Mouse (Mus musculus) adrenal gland, postnatal 14 days (tissue): ENCODE results near the gene Olfr957. TPM values are rescaled to one million over a fixed set of nuclear protein-coding genes. Genes with fewer than 3 reads are reported as not detected.

Source experiments
- DNase-seq: peaks from one replicate; pipeline ENCODE4 v3.0.0; 2021; ENCODE audit warnings: mixed read lengths
- long read RNA-seq, 2 experiments: library from polyadenylated mRNA; stranded (forward); transcript quantifications; one replicate each; pipeline ENCODE4 v2.0.0; 2021
- total RNA-seq: library from RNA; stranded (reverse); gene quantifications from 2 replicates; pipeline ENCODE4 v1.2.3, GENCODE M21; 2021

The Olfr957 gene
- not detected in 2 replicates for total RNA-seq
- long read RNA-seq, experiment 1: 0 reads
- long read RNA-seq, experiment 2: 0 reads

GRCm38 (mm10) chr9:39515531-39515930 is at the start of gene Olfr957:
Olfr957 (minus strand) TSS chr9:39515809.
- no peak for DNase-seq

GRCm38 (mm10) chr9:39558349-39558647 is 42.7 kb upstream of the Olfr957 start:
- DNase-seq: no peak

- DNase-seq: no peak
These were observed 42.1 kb upstream of the Olfr957 start for GRCm38 (mm10) chr9:39557529-39558348.

GRCm38 (mm10) chr9:39553946-39554345 is 38.3 kb upstream of the Olfr957 start, which contains the start of gene Olfr958:
Olfr958 (minus strand) TSS chr9:39554054.
- DNase-seq: no peak

- no peak for DNase-seq
These were observed 35.2 kb upstream of the Olfr957 start for GRCm38 (mm10) chr9:39550806-39551205.

GRCm38 (mm10) chr9:39523616-39524285 is 8.1 kb upstream of the Olfr957 start:
- no peak for DNase-seq

GRCm38 (mm10) chr9:39518595-39518994 is 3.0 kb upstream of the Olfr957 start:
- no peak for DNase-seq

GRCm38 (mm10) chr9:39509412-39509811 is 6.2 kb downstream of the Olfr957 start:
- no peak for DNase-seq

- peak; percentile 56 for DNase-seq
These were observed 6.6 kb downstream of the Olfr957 start for GRCm38 (mm10) chr9:39508998-39509397.

- DNase-seq: no peak
These were observed 21.7 kb downstream of the Olfr957 start, which contains the start of gene Olfr44 for GRCm38 (mm10) chr9:39493895-39494294. Olfr44 (minus strand) TSS chr9:39493995.

- DNase-seq: no peak
These were observed 43.8 kb downstream of the Olfr957 start, which contains the start of gene Olfr955 for GRCm38 (mm10) chr9:39471844-39472243. Olfr955 (minus strand) TSS chr9:39471944.

Other genes with a start within 250 kb of the Olfr957 start
- not detected in 2 replicates for gene Olfr945, start 239.0 kb downstream of the Olfr957 start, total RNA-seq
- gene Olfr948, start 189.8 kb downstream of the Olfr957 start, total RNA-seq: not detected in 2 replicates
- gene Olfr951, start 128.4 kb downstream of the Olfr957 start, total RNA-seq: not detected in 2 replicates
- gene Olfr952, start 88.7 kb downstream of the Olfr957 start, total RNA-seq: not detected in 2 replicates
- gene Olfr954, start 59.1 kb downstream of the Olfr957 start, total RNA-seq: not detected in 2 replicates
- gene Olfr955, start 43.9 kb downstream of the Olfr957 start, total RNA-seq: not detected in 2 replicates
- not detected in 2 replicates for gene Olfr44, start 21.8 kb downstream of the Olfr957 start, total RNA-seq
- not detected in 2 replicates for gene Olfr958, start 38.2 kb upstream of the Olfr957 start, total RNA-seq
- gene Olfr959, start 59.8 kb upstream of the Olfr957 start, total RNA-seq: not detected in 2 replicates
- gene AW551984, start 88.6 kb upstream of the Olfr957 start, total RNA-seq: 11.9 and 14.9 TPM in 2 replicates
- gene Olfr148, start 94.8 kb upstream of the Olfr957 start, total RNA-seq: not detected in 2 replicates
- not detected in 2 replicates for gene Olfr960, start 105.6 kb upstream of the Olfr957 start, total RNA-seq
- gene Olfr961, start 129.3 kb upstream of the Olfr957 start, total RNA-seq: not detected in 2 replicates
- gene Olfr963, start 151.4 kb upstream of the Olfr957 start, total RNA-seq: not detected in 2 replicates
- gene Olfr149, start 191.3 kb upstream of the Olfr957 start, total RNA-seq: not detected in 2 replicates
- gene Olfr965, start 195.5 kb upstream of the Olfr957 start, total RNA-seq: not detected in 2 replicates
- not detected in 2 replicates for gene Olfr150, start 215.2 kb upstream of the Olfr957 start, total RNA-seq
- not detected in 2 replicates for gene Olfr967, start 230.4 kb upstream of the Olfr957 start, total RNA-seq